ENCODE assay signal across 8 mouse cellular contexts in the genomic region with DNA sequence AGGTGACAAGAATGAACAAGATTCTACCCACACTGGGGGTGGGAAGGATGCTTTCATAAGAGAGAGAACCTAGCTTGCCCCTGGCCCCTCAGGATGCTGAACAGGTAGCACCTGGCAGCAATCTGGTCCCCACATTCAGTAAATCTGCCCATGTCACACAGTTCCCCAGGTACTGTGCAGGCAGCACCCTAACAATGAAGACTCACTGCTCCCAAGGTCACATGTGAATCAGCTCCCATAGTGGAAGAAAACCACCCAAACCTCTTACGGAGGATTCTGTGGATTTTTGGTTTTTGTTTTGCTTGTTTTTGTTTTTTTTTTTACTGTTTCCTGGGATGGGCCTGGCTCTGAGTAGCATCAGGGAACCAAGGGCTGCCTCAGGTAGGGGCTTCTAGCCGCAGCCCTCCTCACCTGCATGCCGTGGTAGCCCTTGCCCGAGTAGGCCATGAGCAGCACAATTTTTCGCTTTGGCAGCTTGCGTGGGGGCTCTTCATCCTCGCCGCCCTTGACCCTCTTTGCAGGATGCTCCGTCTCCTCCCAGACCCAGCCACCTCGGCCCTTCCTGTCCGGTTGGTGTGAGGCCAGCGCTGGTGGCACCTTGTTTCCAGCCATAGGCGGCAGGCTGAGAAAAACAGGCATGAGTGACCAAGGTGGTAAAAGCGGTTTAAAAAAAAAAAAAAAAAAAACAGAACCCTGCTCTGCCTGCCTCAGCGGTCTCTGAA. TPM values are rescaled to one million over a fixed set of nuclear protein-coding genes. Genes with fewer than 3 reads are reported as not detected.
A peak's percentile ranks its signal among the peaks of the same experiment; 100 is the strongest.
DNase-seq lines count a peak whose midpoint lies in the region; ATAC-seq and TF ChIP-seq lines count a peak whose summit lies in the region.

No protein-coding gene starts in this region.

- peaks cover 7% of the 10 kb centered on the region; the same call in 1 of the 2 replicates for H3K4me1 ChIP-seq in lung, embryonic 14.5 days (ENCODE audit: insufficient read depth)
- H3K4me1 ChIP-seq in intestine, postnatal 0 days (replicated peaks; ENCODE audit: control insufficient read depth, insufficient read depth, low read length), result 0 out of 2 replicates have a peak, but pooled peaks cover 3% of the 10 kb centered on the region
- H3K4me1 ChIP-seq in neural tube, embryonic 12.5 days, result peaks cover 11% of the 10 kb centered on the region

- H3K4me3 ChIP-seq in lung, embryonic 14.5 days (ENCODE audit: low read depth, low read length), result peak overlapping the region; percentile 87
- H3K4me3 ChIP-seq in intestine, postnatal 0 days (ENCODE audit: low read depth, low read length), result peak overlapping the region; percentile 75
- peak overlapping the region; percentile 68 for H3K4me3 ChIP-seq in neural tube, embryonic 12.5 days

- TF ChIP-seq CTCF in lung, embryonic 14.5 days (IDR thresholded peaks at IDR 0.05; ENCODE audit: low read depth), result no peak
- no peak for TF ChIP-seq CTCF in intestine, postnatal 0 days (IDR thresholded peaks at IDR 0.05; ENCODE audit: low read depth)

- no peaks in the 10 kb centered on the region for H3K9me3 ChIP-seq in lung, embryonic 14.5 days (ENCODE audit: low read depth, low read length)
- no peaks in the 10 kb centered on the region for H3K9me3 ChIP-seq in intestine, postnatal 0 days (ENCODE audit: control insufficient read depth)
- H3K9me3 ChIP-seq in neural tube, embryonic 12.5 days, result no peaks in the 10 kb centered on the region

- peak overlapping the region; percentile 86 for H3K4me2 ChIP-seq in lung, embryonic 14.5 days
- H3K4me2 ChIP-seq in intestine, postnatal 0 days (replicated peaks; ENCODE audit: low read depth), result peak overlapping the region; percentile 72
- H3K4me2 ChIP-seq in neural tube, embryonic 12.5 days (replicated peaks), result peak overlapping the region; percentile 99

- WGBS in lung, embryonic 14.5 days, result 12% methylated on average over 15 of the region's 15 CpGs
- 13% methylated on average over 15 of the region's 15 CpGs for WGBS in intestine, postnatal 0 days
- WGBS in neural tube, embryonic 12.5 days, result 24% methylated on average over 15 of the region's 15 CpGs

- H3K27me3 ChIP-seq in lung, embryonic 14.5 days (ENCODE audit: insufficient read depth, low read length), result no peaks in the 10 kb centered on the region
- H3K27me3 ChIP-seq in intestine, postnatal 0 days (replicated peaks; ENCODE audit: control insufficient read depth, insufficient read depth, low read length), result no peaks in the 10 kb centered on the region
- H3K27me3 ChIP-seq in neural tube, embryonic 12.5 days (replicated peaks), result no peaks in the 10 kb centered on the region

- no peak for ATAC-seq in CD4-positive, CD25-positive, alpha-beta regulatory T cell, adult 4 months
- no peak for ATAC-seq in lung, embryonic 14.5 days (ENCODE audit: insufficient read depth)
- 0 out of 2 replicates have a peak, but pooled peaks have one; percentile 3 for ATAC-seq in intestine, postnatal 0 days
- ATAC-seq in neural tube, embryonic 12.5 days (ENCODE audit: low FRiP score, low read depth), result no peak

- H3K27ac ChIP-seq in lung, embryonic 14.5 days (ENCODE audit: low read depth), result no peak overlapping the region
- H3K27ac ChIP-seq in intestine, postnatal 0 days (ENCODE audit: low read depth, low read length), result peak overlapping the region; percentile 78
- no peak overlapping the region for H3K27ac ChIP-seq in neural tube, embryonic 12.5 days

- DNase-seq in CD4-positive, CD25-positive, alpha-beta regulatory T cell, adult 2 months (ENCODE audit: low read depth, low spot score), result peak; percentile 14
- DNase-seq in lung, embryonic 14.5 days, result no peak
- DNase-seq in lung, postnatal 14 days, result no peak
- no peak for DNase-seq in thymus, postnatal 36 days
- DNase-seq in retina, embryonic 14.5 days (ENCODE audit: low spot score), result no peak

- H3K36me3 ChIP-seq in lung, embryonic 14.5 days (ENCODE audit: insufficient read depth), result peaks cover 40% of the 10 kb centered on the region
- peaks cover 25% of the 10 kb centered on the region for H3K36me3 ChIP-seq in intestine, postnatal 0 days (ENCODE audit: control insufficient read depth, insufficient read depth)
- peaks cover 38% of the 10 kb centered on the region for H3K36me3 ChIP-seq in neural tube, embryonic 12.5 days

- H3K9ac ChIP-seq in lung, embryonic 14.5 days, result peak overlapping the region; percentile 80
- peak overlapping the region; percentile 74 for H3K9ac ChIP-seq in intestine, postnatal 0 days (ENCODE audit: low read depth, low read length)
- peak overlapping the region; percentile 84 for H3K9ac ChIP-seq in neural tube, embryonic 12.5 days

RNA-seq across cellular contexts. Expression of a gene that starts 1.0 kb away (rescaled TPM):
- 10 to 100 TPM; 20.6 to 24.6 TPM for polyA plus RNA-seq in CD4-positive, CD25-positive, alpha-beta regulatory T cell, adult 4 months (2017; shearing (Covaris generic))
- polyA plus RNA-seq in lung, embryonic 14.5 days (2014; fragmentation: Nextera tagmentation; extraction: Ambion mirVana), result 20.6 and 22.4 TPM in 2 replicates
- 30.5 and 32.1 TPM in 2 replicates for polyA plus RNA-seq in intestine, postnatal 0 days (2015; fragmentation: Nextera tagmentation; extraction: Ambion mirVana)
- polyA plus RNA-seq in neural tube, embryonic 12.5 days (2016; fragmentation: Nextera tagmentation; extraction: Ambion mirVana), result 25.0 and 26.5 TPM in 2 replicates

RNA-seq across cellular contexts. Expression of a gene that starts 8.9 kb away (rescaled TPM):
- polyA plus RNA-seq in CD4-positive, CD25-positive, alpha-beta regulatory T cell, adult 4 months (2017; shearing (Covaris generic)), result 10 to 100 TPM; 64.5 to 99.0 TPM
- 52.8 and 60.5 TPM in 2 replicates for polyA plus RNA-seq in lung, embryonic 14.5 days (2014; fragmentation: Nextera tagmentation; extraction: Ambion mirVana)
- polyA plus RNA-seq in intestine, postnatal 0 days (2015; fragmentation: Nextera tagmentation; extraction: Ambion mirVana), result 11.0 and 13.1 TPM in 2 replicates
- 53.1 and 57.2 TPM in 2 replicates for polyA plus RNA-seq in neural tube, embryonic 12.5 days (2016; fragmentation: Nextera tagmentation; extraction: Ambion mirVana)

RNA-seq across cellular contexts. Expression of a gene that starts 30.5 kb away (rescaled TPM):
- polyA plus RNA-seq in CD4-positive, CD25-positive, alpha-beta regulatory T cell, adult 4 months (2017; shearing (Covaris generic)), result 10 to 100 TPM; 10.4 to 15.7 TPM
- polyA plus RNA-seq in lung, embryonic 14.5 days (2014; fragmentation: Nextera tagmentation; extraction: Ambion mirVana), result 35.1 and 39.2 TPM in 2 replicates
- 6.0 and 6.4 TPM in 2 replicates for polyA plus RNA-seq in intestine, postnatal 0 days (2015; fragmentation: Nextera tagmentation; extraction: Ambion mirVana)
- 36.2 and 37.2 TPM in 2 replicates for polyA plus RNA-seq in neural tube, embryonic 12.5 days (2016; fragmentation: Nextera tagmentation; extraction: Ambion mirVana)
